Mouse (Mus musculus) layer of hippocampus, adult 9-10 months (tissue): Measurements from ENCODE around the gene Hfe.
"Not testable (repeated sequence)": the region's sequence is repeated elsewhere in the genome, so short reads cannot be mapped to it uniquely, and the experiment has no call there.

Experiments
- DNase-seq: peaks from one replicate; pipeline ENCODE4 v3.0.0; 2022; ENCODE audit warnings: low spot score

Gene Hfe

DNA sequence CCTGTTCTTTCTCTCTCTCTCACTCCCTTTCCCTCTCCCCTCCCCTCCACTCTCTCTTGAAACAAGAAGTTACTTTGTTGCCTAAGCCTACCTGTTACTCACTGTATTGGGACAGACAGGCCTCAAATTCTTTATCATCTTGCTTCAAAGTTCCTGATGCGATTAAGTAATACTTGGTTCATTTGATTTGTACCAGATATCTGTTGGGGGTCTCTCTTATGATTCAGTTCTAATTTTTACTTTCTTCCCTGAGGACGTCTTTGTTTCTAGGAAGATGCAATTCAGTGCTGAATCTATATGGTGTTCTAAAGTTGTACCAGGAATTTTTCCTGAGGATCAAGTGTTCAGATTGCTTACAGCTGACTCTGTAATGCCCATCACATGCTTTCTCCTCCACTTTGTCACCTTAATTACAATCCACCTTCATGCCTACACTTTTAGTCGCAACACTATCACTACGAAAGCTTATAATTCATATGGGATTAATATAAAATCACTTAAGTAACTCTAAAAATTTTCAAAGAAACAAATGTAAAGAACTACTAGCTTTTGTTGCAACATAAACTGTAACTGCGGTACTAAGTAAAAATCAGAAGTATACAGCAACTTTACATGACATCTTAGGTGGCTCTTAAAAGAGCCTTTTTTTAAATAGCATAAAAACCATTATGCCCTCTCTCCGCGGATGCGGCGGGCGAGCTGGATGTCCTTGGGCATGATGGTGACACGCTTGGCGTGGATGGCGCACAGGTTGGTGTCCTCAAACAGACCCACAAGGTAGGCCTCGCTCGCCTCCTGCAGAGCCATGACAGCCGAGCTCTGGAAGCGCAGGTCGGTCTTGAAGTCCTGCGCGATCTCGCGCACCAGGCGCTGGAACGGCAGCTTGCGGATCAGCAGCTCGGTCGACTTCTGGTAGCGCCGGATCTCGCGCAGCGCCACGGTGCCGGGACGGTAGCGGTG is 34.0 kb upstream of the Hfe start:
- DNase-seq = no peak

DNA sequence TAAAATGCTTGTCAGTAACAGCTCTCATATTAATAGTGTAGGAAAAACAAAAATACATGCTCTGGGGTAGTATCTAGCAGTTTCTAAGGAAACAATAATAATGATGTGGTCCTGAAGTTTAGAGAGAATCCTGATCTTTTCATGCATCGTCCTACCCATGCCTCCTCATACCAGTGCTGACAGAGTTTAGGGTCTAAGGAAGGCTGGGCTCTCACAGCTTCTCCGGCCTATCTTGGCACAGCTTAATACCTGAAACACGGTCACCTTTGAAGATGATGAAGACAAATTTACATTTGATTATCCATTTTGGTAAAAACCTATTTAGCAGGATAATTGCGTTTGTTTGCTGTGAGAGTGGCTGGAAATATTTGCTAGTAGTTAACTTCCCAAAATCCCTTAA is 33.3 kb upstream of the Hfe start:
- no peak for DNase-seq

DNA sequence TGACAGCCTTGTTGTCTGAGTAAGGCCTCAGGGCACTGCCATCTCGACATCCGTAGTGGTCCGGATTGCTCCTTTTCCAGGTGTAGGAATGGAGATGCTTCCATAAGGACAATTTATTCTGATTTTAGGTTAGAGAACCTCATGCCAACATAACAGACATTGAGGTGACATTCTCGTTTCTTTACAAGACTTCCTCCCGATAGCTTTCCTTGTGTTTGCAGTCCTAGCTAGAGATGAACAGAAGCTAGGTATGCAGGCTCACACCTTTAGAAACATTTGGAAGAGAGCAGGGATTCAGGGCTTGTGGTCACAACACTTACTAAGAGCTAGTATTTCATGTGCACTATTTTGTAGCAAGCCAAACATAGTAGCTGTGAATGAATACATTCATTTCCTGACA is 32.6 kb upstream of the Hfe start:
- no peak for DNase-seq

- no peak for DNase-seq
Measured at GRCm38 (mm10) chr13:23742007-23742406, 31.4 kb upstream of the Hfe start.

DNA sequence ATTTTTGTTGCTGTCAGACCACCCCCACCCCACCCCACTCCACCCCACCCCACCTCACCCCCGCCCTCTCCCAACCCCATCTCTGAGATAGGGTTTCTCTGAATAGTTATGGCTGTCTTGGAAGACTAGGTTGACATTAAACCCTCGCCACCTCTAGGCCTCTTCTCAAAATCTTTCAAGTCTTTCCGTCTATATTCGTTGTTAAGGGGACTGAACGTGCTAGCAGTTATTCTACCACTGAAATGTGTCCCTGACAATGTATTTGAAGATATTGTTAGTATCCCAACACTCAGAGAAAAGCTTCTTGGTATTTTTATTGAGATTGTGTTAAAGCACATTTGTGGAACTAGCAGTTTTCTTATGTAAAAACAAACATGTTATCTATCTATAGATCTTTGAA is 30.3 kb upstream of the Hfe start:
- no peak for DNase-seq

DNA sequence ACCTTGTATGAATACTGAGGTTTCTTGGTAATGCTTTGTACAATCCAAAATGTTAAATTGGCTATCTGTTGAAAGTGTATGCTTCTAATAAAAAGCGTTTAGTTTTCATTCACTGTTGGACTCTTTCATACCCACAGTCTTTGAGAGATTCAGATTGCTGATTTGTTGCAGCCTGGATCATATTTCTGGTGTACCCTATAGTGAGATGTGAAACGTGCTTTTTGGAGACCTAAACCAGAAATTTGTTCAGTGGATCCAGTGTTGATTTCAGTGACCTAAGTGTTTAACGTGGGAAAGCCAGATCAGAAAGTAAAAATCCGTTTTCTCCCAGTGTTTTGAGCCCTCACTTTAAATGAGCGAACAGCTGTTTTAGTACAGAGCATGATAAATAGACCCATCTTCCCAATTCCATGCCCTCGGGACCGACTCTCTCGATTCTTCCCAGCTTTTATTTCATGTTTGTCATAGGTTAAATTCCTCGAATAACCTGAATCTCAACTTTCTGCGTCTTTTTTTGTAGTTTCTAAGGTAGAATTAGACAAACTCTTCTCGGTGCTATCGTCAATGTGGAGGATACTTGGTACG is 29.7 kb upstream of the Hfe start:
- DNase-seq = no peak

- DNase-seq = no peak
Measured at GRCm38 (mm10) chr13:23739922-23740252, 29.2 kb upstream of the Hfe start.

- peak; percentile 89 for DNase-seq
Measured at GRCm38 (mm10) chr13:23739069-23739921, 28.6 kb upstream of the Hfe start.

- DNase-seq = peak; percentile 69
Measured at GRCm38 (mm10) chr13:23738677-23739068, 28.0 kb upstream of the Hfe start, which contains the start of gene Hist1h1c. Hist1h1c (plus strand) TSS chr13:23738808.

DNA sequence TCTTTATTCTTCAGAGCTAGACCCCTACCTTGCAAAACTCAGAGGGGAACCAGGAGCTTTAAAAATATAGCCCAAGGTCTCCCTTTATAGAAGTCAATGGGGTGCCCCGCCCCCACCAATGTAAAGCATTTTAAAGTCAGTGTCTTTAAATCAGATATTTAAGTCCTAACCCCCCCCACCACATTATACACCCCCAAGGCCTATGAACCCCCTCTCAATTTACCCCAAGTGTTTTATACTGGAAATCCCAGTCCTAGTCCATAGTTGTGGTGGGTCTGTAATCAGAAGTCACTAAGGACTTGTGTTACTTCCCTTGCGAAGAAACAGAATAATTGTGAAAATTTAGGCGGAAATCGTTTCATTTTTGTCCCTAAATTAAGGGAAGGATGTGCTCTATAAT is 27.4 kb upstream of the Hfe start:
- no peak for DNase-seq

DNA sequence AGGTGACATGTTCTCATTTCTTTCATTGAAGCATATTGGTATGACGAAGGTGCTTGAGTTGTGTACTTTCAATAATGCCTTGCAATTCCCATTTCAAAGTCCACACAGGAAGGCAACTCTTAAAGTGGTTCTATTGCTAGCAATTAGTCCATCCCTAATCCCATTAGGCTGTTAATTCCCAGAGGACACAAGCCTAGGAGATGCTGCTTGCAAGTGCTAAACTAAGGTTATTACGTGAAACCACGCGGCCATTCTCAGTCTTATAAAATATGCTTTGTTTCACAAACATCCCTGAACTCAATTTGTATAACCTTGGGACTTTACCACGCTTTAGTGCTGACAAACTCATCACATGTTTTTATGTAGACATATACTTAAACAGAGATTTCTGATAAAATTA is 26.4 kb upstream of the Hfe start:
- no peak for DNase-seq

DNA sequence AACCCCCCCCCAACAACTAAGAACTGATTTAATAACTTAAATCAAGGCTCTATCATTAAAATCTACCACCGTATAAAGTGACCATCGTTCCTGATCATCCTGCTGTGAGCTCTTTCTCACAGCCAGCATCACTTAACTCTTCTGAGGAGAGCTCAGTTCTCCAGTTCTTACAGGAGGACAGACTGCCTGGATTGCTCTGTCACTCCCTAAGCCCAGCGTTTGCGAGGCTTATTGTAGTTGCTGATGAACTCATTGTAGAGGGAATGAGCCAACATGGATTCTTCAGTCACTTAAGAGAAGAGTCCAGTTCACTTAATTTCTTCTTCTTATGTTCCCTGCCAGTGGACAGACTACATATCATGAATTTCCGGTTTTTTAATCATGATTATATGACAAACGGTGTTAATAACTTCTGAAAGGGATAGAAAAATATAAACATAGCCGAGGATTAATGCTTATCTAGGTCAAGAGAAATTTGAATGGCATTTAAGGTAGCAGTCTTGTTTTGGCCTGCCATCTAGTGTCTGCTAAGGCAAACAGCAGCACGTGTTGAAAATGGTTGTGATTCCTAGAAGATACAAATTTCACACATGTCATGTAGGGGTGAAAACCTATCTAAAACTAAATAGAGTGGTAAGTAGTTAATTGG is 21.6 kb upstream of the Hfe start:
- no peak for DNase-seq

DNA sequence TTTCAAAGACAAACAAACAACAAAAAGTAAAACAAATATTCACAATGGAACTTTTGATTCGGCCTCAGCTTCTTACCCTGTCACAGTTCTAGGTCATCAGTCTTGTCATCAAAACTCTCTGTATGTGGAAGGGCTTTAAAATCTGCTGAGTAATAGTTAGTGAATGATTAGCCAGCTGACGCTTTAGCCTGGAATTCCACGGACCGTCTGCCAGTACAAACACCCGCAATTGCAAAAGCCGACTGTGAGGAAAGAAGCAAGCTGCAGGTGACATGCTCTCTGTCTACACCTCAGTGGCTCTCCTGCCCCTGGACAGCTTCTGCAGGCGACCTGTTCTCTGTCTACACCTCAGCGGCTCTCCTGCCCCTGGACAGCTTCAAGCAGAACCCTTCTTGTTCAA is 19.8 kb upstream of the Hfe start:
- no peak for DNase-seq

DNA sequence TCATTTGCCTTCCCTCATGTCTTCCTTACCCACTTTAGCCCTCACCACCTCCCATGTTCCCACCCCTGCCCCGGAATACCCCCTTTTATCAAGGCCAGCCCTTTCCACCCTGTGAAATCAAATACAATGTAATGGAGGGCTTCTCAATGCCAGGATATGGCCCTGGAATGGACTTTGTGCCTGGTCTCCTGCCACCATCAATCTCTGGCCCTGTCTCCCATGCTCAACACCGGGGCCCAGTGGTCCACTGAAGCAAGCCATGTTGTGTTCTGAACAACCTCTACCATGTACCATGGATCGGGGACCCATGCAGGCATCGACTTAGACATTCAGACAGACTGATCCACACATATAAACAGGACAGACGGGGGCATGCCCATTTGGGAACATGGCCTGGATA is 19.1 kb upstream of the Hfe start:
- DNase-seq = no peak

- no peak for DNase-seq
Measured at GRCm38 (mm10) chr13:23729192-23729525, 18.5 kb upstream of the Hfe start.

DNA sequence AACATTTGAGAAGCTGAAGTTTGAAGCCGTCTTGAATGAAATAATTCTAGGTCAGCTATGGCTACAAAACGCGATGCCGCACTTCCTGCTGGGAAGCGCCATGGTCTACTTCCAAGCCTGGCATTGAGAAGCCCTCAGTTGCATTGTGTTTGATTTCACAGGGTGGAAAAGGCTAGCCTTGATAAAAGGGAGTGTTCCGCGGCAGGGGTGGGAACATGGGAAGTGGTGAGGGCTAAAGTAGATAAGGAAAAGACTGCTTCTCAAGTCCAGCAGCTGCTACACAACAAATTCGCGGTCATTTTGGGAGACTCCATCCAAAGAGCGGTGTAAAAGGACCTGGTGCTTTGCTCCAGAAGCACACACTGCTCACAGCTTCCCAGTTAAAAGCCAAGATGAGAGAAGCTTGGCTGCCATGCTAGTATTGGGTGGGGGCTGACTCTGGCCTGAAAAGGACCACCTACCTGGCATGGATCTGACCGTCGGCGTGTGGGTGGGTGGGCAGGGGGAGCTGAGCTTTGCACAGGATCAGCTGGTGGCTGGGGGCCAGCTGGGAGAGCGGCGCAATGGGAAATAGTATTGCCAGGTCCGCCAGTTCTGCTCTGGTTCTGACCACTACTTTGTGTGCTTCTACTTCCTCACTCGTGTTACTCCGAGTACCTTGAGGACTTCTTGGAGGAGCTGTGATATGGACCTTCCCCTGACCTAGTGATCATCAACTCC is 18.0 kb upstream of the Hfe start:
- no peak for DNase-seq

DNA sequence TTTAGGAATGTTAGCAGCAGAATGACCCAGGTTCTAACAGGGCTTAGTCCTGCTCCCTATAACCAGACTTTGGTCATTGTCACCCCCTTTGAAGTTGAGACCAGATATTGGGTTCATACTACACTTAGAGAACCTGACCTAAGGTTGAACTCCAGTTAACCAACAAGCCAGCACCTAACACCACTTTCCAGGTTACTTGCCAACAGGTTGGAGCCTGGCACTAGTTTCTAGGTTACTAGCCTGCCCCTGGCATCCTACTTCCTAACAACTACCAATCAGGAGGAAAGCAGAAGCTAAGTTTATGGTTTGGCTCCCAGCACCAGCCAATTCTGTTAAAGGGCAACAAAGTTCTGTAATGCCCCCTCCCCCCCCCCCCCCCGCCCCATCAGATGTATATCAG is 14.6 kb upstream of the Hfe start:
- DNase-seq = no peak

- no peak for DNase-seq
Measured at GRCm38 (mm10) chr13:23724239-23724638, 13.6 kb upstream of the Hfe start.

DNA sequence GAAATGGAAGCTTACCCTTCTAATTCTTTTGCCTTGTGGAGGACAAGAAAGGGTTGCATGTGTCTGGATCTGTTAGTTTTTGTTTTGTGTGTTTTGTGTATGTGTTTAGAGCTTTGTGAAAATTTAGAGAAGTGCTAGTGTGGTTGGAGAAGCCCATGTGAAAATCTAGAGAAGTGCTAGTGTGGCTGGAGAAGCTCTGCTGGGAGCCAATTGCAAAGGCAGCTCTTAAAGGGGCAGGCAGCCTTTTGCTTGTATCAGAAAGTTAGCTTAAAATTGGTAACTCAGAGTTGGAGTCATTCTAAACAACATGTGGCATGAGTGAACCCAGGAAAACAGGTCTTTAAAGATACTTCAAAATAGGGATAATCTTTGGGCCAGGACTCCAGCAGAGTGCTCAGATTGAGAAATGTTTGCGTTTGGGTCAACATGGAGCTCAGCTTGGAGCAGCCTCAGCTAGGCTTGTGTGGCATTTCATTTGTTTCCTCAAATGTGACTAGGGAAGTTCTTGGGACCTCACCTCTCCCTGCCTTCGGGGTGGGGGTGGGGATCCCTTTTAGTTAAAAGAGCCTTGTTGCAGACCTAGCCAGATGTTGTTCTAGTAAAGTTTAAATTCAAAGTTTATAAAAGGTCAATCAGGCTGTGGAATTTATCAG is 7.1 kb upstream of the Hfe start:
- DNase-seq = not testable (repeated sequence)

DNA sequence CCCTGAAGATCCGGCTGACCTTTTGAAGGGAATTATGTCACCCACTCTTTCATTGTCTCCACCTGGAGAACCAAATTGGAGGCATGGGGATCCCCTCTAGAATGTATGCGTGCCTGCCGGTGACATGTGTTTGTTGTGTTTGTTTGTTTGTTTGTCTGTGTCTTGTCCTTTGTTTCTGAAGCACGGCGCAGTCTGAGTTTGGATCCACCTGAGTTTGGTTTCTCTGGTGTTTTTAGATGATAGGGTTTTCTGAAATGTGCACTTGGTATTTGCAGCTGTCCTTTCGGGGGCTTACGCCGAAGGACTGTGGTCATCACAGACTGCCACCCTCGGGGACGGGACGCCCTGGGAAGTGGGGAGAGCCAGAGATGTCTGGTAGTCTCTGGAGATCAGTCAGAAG is 6.5 kb upstream of the Hfe start:
- no peak for DNase-seq
